Mouse (Mus musculus) gonadal fat pad, adult 2 months (tissue): Measurements from ENCODE around the gene Esam. TPM values are rescaled to one million over a fixed set of nuclear protein-coding genes. Genes with fewer than 3 reads are reported as not detected.

ENCODE experiments used
- DNase-seq: peaks from one replicate; pipeline ENCODE4 v3.0.0-alpha.2; 2012; ENCODE audit warnings: low read depth
- polyA plus RNA-seq: library from polyadenylated mRNA; depleted of rRNA; stranded (reverse); fragments of >200 nt; gene quantifications from 2 replicates; pipeline ENCODE4 v1.2.3, GENCODE M21; 2012; rRNA removed

The Esam gene
- 60.9 and 73.5 TPM in 2 replicates for polyA plus RNA-seq

GRCm38 (mm10) chr9:37527396-37528224, at the start of gene Esam:
TSS of gene Esam (plus strand) at chr9:37528078.
- DNase-seq, result no peak

- DNase-seq, result no peak
Measured at GRCm38 (mm10) chr9:37485146-37485545, 42.7 kb upstream of the Esam start.

- no peak for DNase-seq
Measured at GRCm38 (mm10) chr9:37488041-37488440, 39.8 kb upstream of the Esam start.

- peak; percentile 40 for DNase-seq
Measured at GRCm38 (mm10) chr9:37488611-37489396, 39.1 kb upstream of the Esam start, which contains the start of gene Msantd2. TSS of gene Msantd2 (plus strand) at chr9:37489319.

GRCm38 (mm10) chr9:37489446-37490120, 38.3 kb upstream of the Esam start:
- no peak for DNase-seq

- DNase-seq, result no peak
Measured at GRCm38 (mm10) chr9:37495761-37496160, 32.1 kb upstream of the Esam start.

- no peak for DNase-seq
Measured at GRCm38 (mm10) chr9:37496325-37496724, 31.6 kb upstream of the Esam start.

- no peak for DNase-seq
Measured at GRCm38 (mm10) chr9:37500201-37500600, 27.7 kb upstream of the Esam start.

- no peak for DNase-seq
Measured at GRCm38 (mm10) chr9:37501170-37501569, 26.7 kb upstream of the Esam start.

GRCm38 (mm10) chr9:37504348-37504747, 23.5 kb upstream of the Esam start:
- no peak for DNase-seq

GRCm38 (mm10) chr9:37506023-37506422, 21.9 kb upstream of the Esam start:
- DNase-seq, result no peak

- no peak for DNase-seq
Measured at GRCm38 (mm10) chr9:37512097-37512496, 15.8 kb upstream of the Esam start.

- no peak for DNase-seq
Measured at GRCm38 (mm10) chr9:37514456-37514855, 13.4 kb upstream of the Esam start.

GRCm38 (mm10) chr9:37517467-37517866, 10.4 kb upstream of the Esam start:
- no peak for DNase-seq

- no peak for DNase-seq
Measured at GRCm38 (mm10) chr9:37518991-37519390, 8.9 kb upstream of the Esam start.

GRCm38 (mm10) chr9:37519995-37520394, 7.9 kb upstream of the Esam start:
- DNase-seq, result no peak

GRCm38 (mm10) chr9:37525461-37525860, 2.4 kb upstream of the Esam start:
- no peak for DNase-seq

- no peak for DNase-seq
Measured at GRCm38 (mm10) chr9:37526443-37527395, 1.2 kb upstream of the Esam start.

GRCm38 (mm10) chr9:37528225-37528970, 520 bp downstream of the Esam start:
- DNase-seq, result no peak
